Mouse (Mus musculus): ENCODE results near the gene Psmb11.
"Not testable (repeated sequence)": the region's sequence is repeated elsewhere in the genome, so short reads cannot be mapped to it uniquely, and the experiment has no call there.

- TF ChIP-seq POLR2A (IDR thresholded peaks at IDR 0.05; ENCODE audit: control insufficient read depth, low read depth, low read length); CTCF (IDR thresholded peaks at IDR 0.05; ENCODE audit: control insufficient read depth, insufficient read depth, insufficient replicate concordance, low read depth, low read length): not testable (repeated sequence)
Measured at GRCm38 (mm10) chr14:54614130-54614529, 7.1 kb upstream of the Psmb11 start.
